Mouse (Mus musculus) right cerebral cortex, postnatal 36 days (tissue): ENCODE data around the gene Sh3gl2.

Experiments
- DNase-seq, 2 experiments: peaks; one replicate each; pipeline ENCODE4 v3.0.0; 2022; ENCODE audit warnings: low spot score in 2 of 2, mixed read lengths in 1 of 2

Gene Sh3gl2

DNA sequence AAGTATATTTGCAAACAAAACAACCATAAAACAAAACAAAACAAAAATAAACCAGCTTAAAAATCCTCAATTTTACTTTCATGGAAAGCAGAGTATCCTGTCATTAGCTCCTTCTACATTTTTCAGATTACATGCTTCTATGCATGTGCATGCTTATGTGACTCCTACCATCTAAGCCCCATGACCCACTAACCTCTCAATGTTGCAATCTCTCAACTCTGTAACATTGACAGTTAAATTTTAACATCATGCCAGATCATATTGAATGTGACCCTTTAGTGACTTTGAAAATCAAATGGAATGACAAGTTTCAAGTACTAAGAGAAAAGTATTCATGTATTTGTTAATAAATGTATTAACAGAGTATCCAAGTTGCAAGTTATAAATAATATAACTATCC lies 389.2 kb downstream of the Sh3gl2 start:
- DNase-seq = no peak

DNA sequence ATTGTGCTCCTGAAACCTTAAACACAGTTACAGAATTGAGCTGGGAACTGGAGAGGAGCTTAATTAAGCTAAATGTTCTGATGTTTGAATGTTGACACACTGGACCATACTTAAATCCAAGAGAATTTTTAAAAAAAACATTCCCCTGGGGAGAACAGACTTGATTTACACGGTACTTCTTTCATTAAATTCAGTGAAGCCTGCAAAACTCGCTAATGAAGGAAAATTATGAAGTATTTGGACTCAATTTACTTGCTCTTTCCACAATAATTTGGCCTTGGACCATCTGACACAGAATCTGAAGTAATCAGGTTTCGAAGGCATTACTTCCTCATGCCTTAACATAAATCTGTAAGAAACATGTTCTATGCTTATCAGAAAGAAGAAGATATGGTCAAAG lies 408.4 kb downstream of the Sh3gl2 start:
- DNase-seq = no peak

DNA sequence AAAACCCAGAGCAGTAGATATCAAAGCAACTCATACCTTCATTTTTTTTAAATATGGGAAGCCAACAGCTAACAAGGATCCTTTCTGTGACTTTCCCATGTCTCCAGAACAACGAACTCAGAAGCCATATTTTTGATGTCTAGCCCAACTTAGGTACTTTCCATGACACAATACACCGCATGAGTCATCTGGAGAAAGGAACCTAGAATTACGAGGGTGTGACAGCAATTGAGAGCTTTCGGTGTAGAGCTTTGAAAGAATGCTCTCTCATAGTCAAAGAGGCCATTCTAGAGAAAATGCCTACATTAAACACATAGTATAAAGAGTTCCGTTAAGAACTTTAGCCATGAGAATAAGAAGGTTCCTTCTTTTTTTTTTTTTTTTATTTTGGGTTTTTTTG lies 413.8 kb downstream of the Sh3gl2 start:
- DNase-seq = no peak

GRCm38 (mm10) chr4:85619261-85619660 lies 414.3 kb downstream of the Sh3gl2 start:
- no peak for DNase-seq

- no peak for DNase-seq
Observed at GRCm38 (mm10) chr4:85629381-85629780, 424.5 kb downstream of the Sh3gl2 start.

DNA sequence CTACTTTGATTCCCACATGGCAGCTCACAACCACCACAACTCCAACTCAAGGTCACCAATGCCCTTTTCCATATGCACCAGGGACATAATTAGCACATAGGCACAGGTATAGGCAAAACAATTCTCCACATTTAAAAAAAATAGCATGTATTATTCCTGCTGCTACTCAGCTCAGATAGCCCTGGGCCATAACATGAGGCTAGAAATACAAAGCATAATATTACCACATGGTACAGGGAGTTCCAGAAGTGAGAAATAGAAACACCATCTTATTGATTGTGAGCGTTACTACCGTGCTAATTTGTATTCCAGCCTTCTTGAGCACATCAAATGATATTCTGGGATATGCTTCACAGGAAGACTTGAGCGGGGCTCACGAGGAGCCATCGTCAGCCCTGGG lies 464.3 kb downstream of the Sh3gl2 start:
- no peak for DNase-seq

DNA sequence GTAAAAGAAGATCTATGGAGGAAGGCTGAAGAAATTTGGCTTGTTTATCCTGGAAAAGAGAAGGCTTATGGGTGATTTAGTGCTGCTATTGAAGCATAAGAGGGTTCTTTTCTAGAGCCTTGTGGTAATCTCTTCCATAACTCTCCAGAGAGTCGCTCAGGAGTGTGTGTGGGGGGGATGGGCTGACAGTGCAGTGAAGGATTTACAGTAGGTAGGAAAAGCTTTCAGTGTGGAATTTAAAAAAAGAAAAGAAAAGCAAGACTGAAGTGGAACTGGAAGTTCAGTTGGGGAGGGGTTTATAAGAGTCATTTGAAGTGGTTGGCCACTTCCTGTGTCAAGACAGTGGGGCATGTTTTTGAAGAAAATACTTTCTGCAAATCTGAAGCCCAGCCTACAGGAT lies 464.8 kb downstream of the Sh3gl2 start:
- no peak for DNase-seq

GRCm38 (mm10) chr4:85672290-85672689 lies 467.4 kb downstream of the Sh3gl2 start:
- no peak for DNase-seq

DNA sequence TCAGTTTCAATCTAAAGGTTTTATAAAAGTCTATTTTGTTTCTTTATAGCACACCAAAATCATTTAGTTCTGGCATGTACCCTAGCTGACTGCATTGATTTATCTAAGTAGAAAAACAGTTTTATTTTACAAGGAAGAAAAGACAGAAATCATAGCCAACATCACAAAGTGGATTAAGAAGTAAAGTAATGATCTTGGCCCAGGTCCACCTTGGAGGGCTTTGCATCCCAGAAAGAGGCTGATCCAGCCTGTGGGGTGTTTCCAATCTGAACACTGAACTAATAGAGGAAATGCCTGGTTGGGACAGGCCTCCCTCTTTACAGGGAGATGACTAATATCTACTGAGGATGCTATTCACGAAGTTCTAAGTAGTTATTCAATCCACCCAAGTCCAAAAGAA lies 472.7 kb downstream of the Sh3gl2 start:
- no peak for DNase-seq

GRCm38 (mm10) chr4:85686160-85686559 lies 481.2 kb downstream of the Sh3gl2 start:
- no peak for DNase-seq
